Mouse (Mus musculus) neural tube, embryonic 15.5 days (tissue): ENCODE data around the gene Prr5. TPM values are rescaled to one million over a fixed set of nuclear protein-coding genes. Genes with fewer than 3 reads are reported as not detected.

Experiments used
- ATAC-seq: fragments of 200-750 bp; cut with Nextera tagmentation; 2 replicates; pipeline ENCODE4 v1.8.0; 2017; ENCODE audit warnings: mild to moderate bottlenecking, moderate TSS enrichment, moderate library complexity; ENCODE audit not compliant: low FRiP score
- H3K27ac ChIP-seq: fragments of 300-500 bp; sonication (generic); replicated peaks from 2 replicates; pipeline ENCODE4 v1.5.1; 2015; ENCODE audit warnings: mild to moderate bottlenecking, inconsistent platforms
- H3K27me3 ChIP-seq: fragments of 300-500 bp; sonication (generic); replicated peaks from 2 replicates; pipeline ENCODE4 v1.6.1; 2015; ENCODE audit warnings: inconsistent platforms
- H3K36me3 ChIP-seq: fragments of 300-500 bp; sonication (generic); 2 replicates; pipeline ENCODE4 v1.6.1; 2015; ENCODE audit warnings: inconsistent platforms
- H3K4me1 ChIP-seq: fragments of 300-500 bp; sonication (generic); 2 replicates; pipeline ENCODE4 v1.6.1; 2015; ENCODE audit warnings: inconsistent platforms
- H3K4me2 ChIP-seq: fragments of 300-500 bp; sonication (generic); 2 replicates; pipeline ENCODE4 v1.6.1; 2015; ENCODE audit warnings: inconsistent platforms, mild to moderate bottlenecking, moderate library complexity
- H3K4me3 ChIP-seq: fragments of 300-500 bp; sonication (generic); replicated peaks from 2 replicates; pipeline ENCODE4 v1.5.1; 2015; ENCODE audit warnings: mild to moderate bottlenecking, inconsistent platforms
- H3K9ac ChIP-seq: fragments of 300-500 bp; sonication (generic); replicated peaks from 2 replicates; pipeline ENCODE4 v1.6.1; 2015; ENCODE audit warnings: mild to moderate bottlenecking, inconsistent platforms
- H3K9me3 ChIP-seq: fragments of 300-500 bp; sonication (generic); replicated peaks from 2 replicates; pipeline ENCODE4 v1.6.1; 2016; ENCODE audit warnings: inconsistent platforms
- WGBS: fragments of 180-500 bp; shearing (Covaris S2); methylation state at CpG from one replicate; pipeline ENCODE4 v1.1.7; 2015; ENCODE audit warnings: mixed read lengths; 5-methylcytosine and 5-hydroxymethylcytosine counted together
- polyA plus RNA-seq: library from polyadenylated mRNA; unstranded; fragments of >200 nt; fragmentation: Nextera tagmentation; extraction: Ambion mirVana; gene quantifications from 2 replicates; pipeline ENCODE4 v1.2.1, GENCODE M21; 2015

The Prr5 gene
- polyA plus RNA-seq, 1 experiment from 2014 or later = 29.3 TPM

GRCm38 (mm10) chr15:84639451-84640136 is 29.8 kb upstream of the Prr5 start:
- 62% methylated on average over 6 of the region's 6 CpGs for WGBS
- no peak overlapping the region for H3K4me2 ChIP-seq
- ATAC-seq = no peak

DNA sequence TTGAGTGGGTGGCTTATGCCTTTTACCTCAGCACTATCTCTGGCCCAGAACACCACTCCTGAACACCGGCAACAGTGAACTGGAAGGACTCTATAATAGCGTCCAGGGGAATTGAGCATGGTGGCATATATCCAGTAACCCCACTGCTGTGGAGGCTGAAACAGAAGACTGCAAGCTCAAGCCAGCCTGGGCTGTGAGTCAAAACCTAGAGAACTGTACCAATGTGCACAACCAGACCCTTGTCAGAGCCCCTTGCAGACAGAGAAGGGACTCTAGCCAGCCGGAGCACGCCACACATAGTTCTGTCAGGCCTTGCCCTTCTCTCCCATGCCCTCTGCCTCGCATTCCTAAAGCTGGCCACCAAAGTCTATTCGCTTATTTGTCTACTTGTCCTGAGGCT is 28.7 kb upstream of the Prr5 start:
- Histone ChIP-seq H3K4me3 (no peak overlapping the region), H3K4me1 (peaks cover 7% of the 10 kb centered on the region; the same call in 1 of the 2 replicates), H3K4me2 (no peak overlapping the region), H3K27me3 (no peaks in the 10 kb centered on the region), H3K9me3 (no peaks in the 10 kb centered on the region), H3K27ac (no peak overlapping the region), H3K36me3 (no peaks in the 10 kb centered on the region), H3K9ac (no peak overlapping the region)
- 82% methylated on average over 6 of the region's 6 CpGs for WGBS
- no peak for ATAC-seq

More at GRCm38 (mm10) chr15:84639451-84640136, 29.8 kb upstream of the Prr5 start:
- Histone ChIP-seq H3K9me3 (no peaks in the 10 kb centered on the region), H3K27me3 (no peaks in the 10 kb centered on the region), H3K4me1 (peaks cover 7% of the 10 kb centered on the region; the same call in 1 of the 2 replicates), H3K9ac (no peak overlapping the region), H3K36me3 (no peaks in the 10 kb centered on the region), H3K4me3 (no peak overlapping the region), H3K27ac (peak overlapping the region; percentile 46; the same call in 1 of the 2 replicates)

DNA sequence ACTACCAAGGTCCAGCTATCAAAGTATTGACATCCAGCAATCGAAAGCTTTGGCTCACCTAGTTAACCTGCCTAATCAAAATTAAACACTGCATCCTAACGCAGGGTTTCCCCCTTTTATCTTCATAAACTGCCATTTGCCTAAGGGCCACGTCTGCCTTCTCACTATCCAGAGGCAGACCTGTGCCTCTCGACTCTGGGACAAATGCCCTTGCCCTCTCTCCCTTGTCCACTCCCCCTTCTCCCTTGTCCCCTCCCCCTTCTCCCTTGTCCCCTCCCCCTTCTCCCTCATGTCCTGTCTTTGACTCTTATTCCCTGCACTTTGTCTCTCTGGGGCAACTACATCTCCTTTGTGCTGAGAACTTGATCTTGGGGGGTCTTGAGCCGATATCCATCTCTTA is 28.3 kb upstream of the Prr5 start:
- no peak for ATAC-seq
- WGBS = 60% methylated on average over 5 of the region's 5 CpGs
- H3K9me3 ChIP-seq = no peaks in the 10 kb centered on the region
- no peak overlapping the region for H3K4me2 ChIP-seq
- H3K4me3 ChIP-seq = no peak overlapping the region
- H3K27me3 ChIP-seq = no peaks in the 10 kb centered on the region
- no peak overlapping the region for H3K27ac ChIP-seq
- peaks cover 7% of the 10 kb centered on the region; the same call in 1 of the 2 replicates for H3K4me1 ChIP-seq
- H3K9ac ChIP-seq = no peak overlapping the region
- no peaks in the 10 kb centered on the region for H3K36me3 ChIP-seq

GRCm38 (mm10) chr15:84641948-84642347 is 27.5 kb upstream of the Prr5 start:
- no peak overlapping the region for H3K4me3 ChIP-seq
- H3K27me3 ChIP-seq = no peaks in the 10 kb centered on the region
- peaks cover 7% of the 10 kb centered on the region; the same call in 1 of the 2 replicates for H3K4me1 ChIP-seq
- no peak overlapping the region for H3K27ac ChIP-seq
- H3K9ac ChIP-seq = no peak overlapping the region
- 88% methylated on average over 1 of the region's 1 CpGs for WGBS
- no peaks in the 10 kb centered on the region for H3K36me3 ChIP-seq
- no peaks in the 10 kb centered on the region for H3K9me3 ChIP-seq
- no peak overlapping the region for H3K4me2 ChIP-seq
- no peak for ATAC-seq

GRCm38 (mm10) chr15:84643178-84643577 is 26.2 kb upstream of the Prr5 start:
- H3K9me3 ChIP-seq = 0 out of 2 replicates have a peak, but pooled peaks cover 4% of the 10 kb centered on the region
- ATAC-seq = no peak
- no peaks in the 10 kb centered on the region for H3K27me3 ChIP-seq
- no peak overlapping the region for H3K4me3 ChIP-seq
- no peak overlapping the region for H3K9ac ChIP-seq
- H3K4me2 ChIP-seq = no peak overlapping the region
- no peaks in the 10 kb centered on the region for H3K36me3 ChIP-seq
- WGBS = 17% methylated on average over 1 of the region's 1 CpGs
- H3K27ac ChIP-seq = no peak overlapping the region
- peaks cover 7% of the 10 kb centered on the region; the same call in 1 of the 2 replicates for H3K4me1 ChIP-seq

- Histone ChIP-seq H3K9ac (no peak overlapping the region), H3K9me3 (0 out of 2 replicates have a peak, but pooled peaks cover 4% of the 10 kb centered on the region), H3K36me3 (no peaks in the 10 kb centered on the region), H3K27me3 (no peaks in the 10 kb centered on the region), H3K4me3 (no peak overlapping the region), H3K4me2 (no peak overlapping the region), H3K27ac (no peak overlapping the region), H3K4me1 (peaks cover 20% of the 10 kb centered on the region)
- WGBS = 92% methylated on average over 6 of the region's 6 CpGs
- ATAC-seq = no peak
Measured at GRCm38 (mm10) chr15:84651481-84651880, 17.9 kb upstream of the Prr5 start.

GRCm38 (mm10) chr15:84653151-84653550 is 16.3 kb upstream of the Prr5 start:
- ATAC-seq = no peak
- Histone ChIP-seq H3K4me2 (peak overlapping the region; percentile 62; the same call in 1 of the 2 replicates), H3K4me3 (no peak overlapping the region), H3K27ac (no peak overlapping the region), H3K9ac (no peak overlapping the region), H3K36me3 (no peaks in the 10 kb centered on the region), H3K4me1 (peaks cover 28% of the 10 kb centered on the region), H3K9me3 (no peaks in the 10 kb centered on the region), H3K27me3 (no peaks in the 10 kb centered on the region)
- 93% methylated on average over 7 of the region's 7 CpGs for WGBS

DNA sequence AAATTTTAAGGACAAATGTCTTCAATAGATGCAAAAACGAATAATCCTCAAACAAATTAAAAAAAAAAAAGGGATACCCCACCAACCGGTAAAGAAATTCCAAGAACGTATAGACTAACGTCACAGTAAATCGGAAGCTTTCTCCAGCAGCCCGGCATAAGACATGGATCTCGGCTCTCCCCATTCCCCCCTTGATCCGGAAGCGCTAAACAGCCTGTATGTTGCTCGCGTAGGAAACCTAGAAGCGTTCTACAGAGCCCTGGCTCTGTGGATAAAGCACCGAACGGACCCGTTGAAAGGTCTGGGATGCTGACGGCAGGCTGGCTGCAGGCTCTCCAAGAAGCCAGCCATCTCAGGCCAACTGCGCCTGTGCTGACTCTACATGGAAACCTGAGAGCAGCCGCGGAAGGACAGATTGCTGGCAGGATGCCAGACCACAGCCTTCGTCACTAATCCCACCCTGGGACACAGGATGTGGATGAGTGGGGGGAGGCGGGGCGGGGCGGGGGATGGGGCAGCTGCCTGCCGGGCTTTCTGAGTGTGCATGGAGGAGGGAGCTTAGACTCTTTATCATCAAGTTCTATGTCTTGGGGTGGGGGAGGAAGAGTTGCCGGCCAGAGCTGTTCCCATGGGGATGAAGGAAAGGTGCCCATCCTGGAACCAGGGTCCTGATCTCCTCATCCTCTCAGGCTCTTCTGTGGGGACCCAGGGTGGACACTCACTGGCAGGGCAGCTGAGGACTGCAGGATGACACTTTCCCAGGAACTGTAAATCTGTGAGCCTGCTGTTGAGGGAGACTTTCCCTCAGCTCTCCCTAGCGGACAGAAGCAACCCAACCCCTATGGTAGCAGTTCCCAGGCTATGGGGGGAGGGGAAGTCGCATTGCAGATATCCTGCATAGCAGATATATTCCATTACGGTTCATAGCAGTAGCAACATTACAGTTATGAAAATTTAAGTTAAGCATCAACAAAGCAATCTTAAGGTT is 15.1 kb upstream of the Prr5 start:
- 4% methylated on average over 28 of the region's 28 CpGs for WGBS
- peak overlapping the region; percentile 62 for H3K4me2 ChIP-seq
- no peaks in the 10 kb centered on the region for H3K9me3 ChIP-seq
- no peaks in the 10 kb centered on the region for H3K27me3 ChIP-seq
- peak overlapping the region; percentile 92 for H3K27ac ChIP-seq
- peak; percentile 86 for ATAC-seq
- H3K9ac ChIP-seq = peak overlapping the region; percentile 51
- peaks cover 28% of the 10 kb centered on the region for H3K4me1 ChIP-seq
- H3K36me3 ChIP-seq = no peaks in the 10 kb centered on the region
- H3K4me3 ChIP-seq = peak overlapping the region; percentile 41

DNA sequence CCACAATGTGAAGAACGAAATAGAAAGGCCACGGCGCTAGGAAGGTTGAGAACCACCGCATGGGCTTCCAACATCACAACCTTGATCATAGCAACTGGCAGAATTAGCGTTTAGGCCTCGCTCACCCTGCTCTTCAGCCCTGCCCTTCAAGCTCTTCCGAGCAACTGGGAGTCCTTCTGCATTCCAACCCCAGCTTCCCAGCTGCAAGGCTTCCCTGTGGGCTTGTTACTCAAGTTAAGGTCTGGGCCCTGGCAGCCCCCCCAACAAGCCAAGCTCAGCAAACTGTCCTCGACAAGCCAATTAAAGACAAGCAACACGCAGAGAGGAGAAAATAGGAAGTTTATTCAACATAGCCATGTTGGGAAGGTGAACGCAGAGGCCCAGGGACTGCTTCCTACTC is 14.4 kb upstream of the Prr5 start:
- Histone ChIP-seq H3K4me1 (peaks cover 28% of the 10 kb centered on the region), H3K27ac (peak overlapping the region; percentile 92), H3K27me3 (no peaks in the 10 kb centered on the region), H3K9me3 (no peaks in the 10 kb centered on the region), H3K36me3 (no peaks in the 10 kb centered on the region), H3K9ac (no peak overlapping the region), H3K4me3 (no peak overlapping the region), H3K4me2 (peak overlapping the region; percentile 62; the same call in 1 of the 2 replicates)
- ATAC-seq = no peak
- 65% methylated on average over 10 of the region's 10 CpGs for WGBS

GRCm38 (mm10) chr15:84656689-84657088 is 12.7 kb upstream of the Prr5 start:
- Histone ChIP-seq H3K4me2 (no peak overlapping the region), H3K9ac (no peak overlapping the region), H3K27me3 (no peaks in the 10 kb centered on the region), H3K4me1 (peaks cover 28% of the 10 kb centered on the region), H3K4me3 (no peak overlapping the region), H3K27ac (no peak overlapping the region), H3K9me3 (no peaks in the 10 kb centered on the region), H3K36me3 (no peaks in the 10 kb centered on the region)
- no peak for ATAC-seq
- WGBS = 97% methylated on average over 3 of the region's 3 CpGs

DNA sequence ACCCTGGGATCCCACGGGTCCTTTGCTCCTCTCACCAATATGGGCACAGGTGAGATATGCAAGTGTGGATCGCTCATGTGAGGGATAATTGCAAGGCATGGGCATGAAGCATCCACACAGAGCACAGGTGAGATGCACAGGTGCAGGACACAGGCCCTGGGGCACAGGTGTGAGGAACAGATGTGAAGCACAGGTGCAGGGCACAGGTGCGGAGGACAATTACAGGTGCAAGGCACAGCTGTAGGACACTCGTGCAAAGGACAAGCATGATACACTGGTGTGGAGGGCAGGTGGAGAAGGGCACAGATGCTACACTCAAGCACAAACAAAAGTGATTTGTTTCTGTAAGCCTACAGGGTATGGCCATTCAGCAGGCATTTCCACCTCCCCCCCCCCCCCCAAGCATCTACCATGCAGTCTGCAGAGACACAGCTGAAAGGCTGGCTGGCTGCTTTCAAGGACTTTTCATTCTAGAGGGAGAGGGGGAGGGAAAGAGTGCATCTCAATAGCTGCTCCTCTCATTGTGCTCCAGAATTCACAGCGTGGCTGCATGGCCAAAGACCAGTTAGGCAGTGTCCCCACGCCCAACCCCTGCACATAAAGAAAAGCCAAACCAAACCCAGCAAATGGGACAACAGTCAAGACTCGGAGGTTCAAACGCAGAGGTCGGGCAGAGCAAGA is 11.9 kb upstream of the Prr5 start:
- no peak overlapping the region for H3K27ac ChIP-seq
- no peak overlapping the region for H3K4me3 ChIP-seq
- peaks cover 31% of the 10 kb centered on the region for H3K4me1 ChIP-seq
- no peak overlapping the region for H3K9ac ChIP-seq
- H3K4me2 ChIP-seq = no peak overlapping the region
- WGBS = 47% methylated on average over 9 of the region's 9 CpGs
- no peak for ATAC-seq
- H3K36me3 ChIP-seq = no peaks in the 10 kb centered on the region
- H3K9me3 ChIP-seq = no peaks in the 10 kb centered on the region
- H3K27me3 ChIP-seq = no peaks in the 10 kb centered on the region
